Mouse (Mus musculus) kidney, adult 2 months (tissue): ENCODE measurements around the gene Tmem238. TPM values are rescaled to one million over a fixed set of nuclear protein-coding genes. Genes with fewer than 3 reads are reported as not detected.

Experiments
- DNase-seq: peaks from one replicate; pipeline ENCODE4 v3.0.0; 2021
- H3K27ac ChIP-seq: fragments of 200-500 bp; 2 replicates; pipeline ENCODE4 v1.5.1; 2012; ENCODE audit warnings: low read depth, low read length, control low read depth, inconsistent platforms; ENCODE audit not compliant: insufficient read depth
- H3K27me3 ChIP-seq: fragments of 200-500 bp; replicated peaks from 2 replicates; pipeline ENCODE4 v1.6.1; 2012; ENCODE audit warnings: mild to moderate bottlenecking, moderate library complexity, low read length, inconsistent platforms; ENCODE audit not compliant: control insufficient read depth, insufficient read depth
- H3K36me3 ChIP-seq: fragments of 200-500 bp; 2 replicates; pipeline ENCODE4 v1.6.1; 2012; ENCODE audit warnings: mild to moderate bottlenecking, moderate library complexity, low read length, inconsistent platforms; ENCODE audit not compliant: control insufficient read depth, insufficient read depth
- H3K4me1 ChIP-seq: fragments of 200-500 bp; 2 replicates; pipeline ENCODE4 v1.6.1; 2011; ENCODE audit warnings: low read length; ENCODE audit not compliant: control insufficient read depth, insufficient read depth
- H3K4me3 ChIP-seq: fragments of 200-500 bp; 2 replicates; pipeline ENCODE4 v1.5.1; 2011; ENCODE audit warnings: mild to moderate bottlenecking, low read depth, low read length, control low read depth; ENCODE audit not compliant: insufficient read depth
- CTCF ChIP-seq: fragments of 200-500 bp; conservative IDR thresholded peaks from 2 replicates; pipeline ENCODE4 v1.5.1; 2011; ENCODE audit warnings: low read depth, mild to moderate bottlenecking, control low read depth, low read length, moderate library complexity, mixed read lengths; ENCODE audit not compliant: insufficient read depth, insufficient read length
- POLR2A ChIP-seq: fragments of 200-500 bp; IDR thresholded peaks from one replicate; pipeline ENCODE4 v1.6.1; 2011; ENCODE audit warnings: low read depth, low read length, control low read depth
- WGBS: fragments of 180-500 bp; shearing (Covaris S2); methylation state at CpG from one replicate; pipeline ENCODE4 v1.1.7; 2018; 5-methylcytosine and 5-hydroxymethylcytosine counted together
- polyA plus RNA-seq: library from polyadenylated mRNA; depleted of rRNA; stranded (reverse); fragments of >200 nt; gene quantifications from 2 replicates; pipeline ENCODE4 v1.2.3, GENCODE M21; 2012

Tmem238 gene
- polyA plus RNA-seq, 1 experiment = 57.8 TPM

DNA sequence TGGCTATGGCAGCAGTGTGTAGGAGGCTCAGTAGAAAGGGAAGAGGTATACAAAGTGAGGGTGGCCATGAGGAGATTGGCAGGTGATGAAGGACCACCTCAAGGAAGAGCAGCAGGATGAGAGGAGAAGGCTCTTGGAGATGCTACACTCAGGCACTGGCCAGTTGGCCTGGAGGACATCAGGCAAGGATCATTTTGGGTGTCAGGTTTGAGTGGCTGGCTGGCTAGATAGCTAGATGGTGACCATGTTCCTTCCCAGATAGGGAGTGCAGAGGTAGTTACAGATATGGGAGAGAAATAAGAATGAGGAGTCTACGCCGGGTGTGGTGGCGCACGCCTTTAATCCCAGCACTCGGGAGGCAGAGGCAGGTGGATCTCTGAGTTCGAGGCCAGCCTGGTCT, 44.6 kb downstream of the Tmem238 start:
- Histone ChIP-seq H3K27me3 (no peaks in the 10 kb centered on the region), H3K36me3 (no peaks in the 10 kb centered on the region; the same call in 1 of the 2 replicates), H3K27ac (no peak overlapping the region), H3K4me3 (no peak overlapping the region), H3K4me1 (peaks cover 3% of the 10 kb centered on the region; the same call in 1 of the 2 replicates)
- no peak for DNase-seq
- WGBS = 96% methylated on average over 6 of the region's 6 CpGs
- no peak for TF ChIP-seq CTCF
- no peak for TF ChIP-seq POLR2A

DNA sequence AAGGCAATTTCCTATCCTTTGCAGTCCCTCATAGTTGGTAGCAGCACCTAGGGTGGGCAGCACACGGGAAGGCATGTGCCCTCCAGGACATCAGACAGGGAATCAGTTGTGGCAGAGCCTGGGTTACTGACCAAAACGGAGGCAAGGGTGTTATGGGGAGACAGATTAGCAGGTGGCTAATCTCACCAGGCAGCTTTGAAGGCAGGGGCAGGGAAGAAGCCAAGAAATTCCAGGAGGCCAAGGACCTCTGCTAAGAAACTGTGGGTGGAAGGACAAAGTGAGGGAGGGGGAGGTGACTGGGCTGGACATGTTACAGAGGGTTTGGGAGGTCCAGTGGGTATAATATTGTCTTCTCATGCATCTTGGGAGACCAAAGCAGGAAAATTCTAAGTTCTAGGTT, 46.1 kb downstream of the Tmem238 start:
- Histone ChIP-seq H3K4me3 (no peak overlapping the region), H3K36me3 (no peaks in the 10 kb centered on the region; the same call in 1 of the 2 replicates), H3K4me1 (peaks cover 3% of the 10 kb centered on the region; the same call in 1 of the 2 replicates), H3K27me3 (no peaks in the 10 kb centered on the region), H3K27ac (no peak overlapping the region)
- WGBS = 48% methylated on average over 2 of the region's 2 CpGs
- no peak for TF ChIP-seq POLR2A
- no peak for TF ChIP-seq CTCF
- DNase-seq = no peak

DNA sequence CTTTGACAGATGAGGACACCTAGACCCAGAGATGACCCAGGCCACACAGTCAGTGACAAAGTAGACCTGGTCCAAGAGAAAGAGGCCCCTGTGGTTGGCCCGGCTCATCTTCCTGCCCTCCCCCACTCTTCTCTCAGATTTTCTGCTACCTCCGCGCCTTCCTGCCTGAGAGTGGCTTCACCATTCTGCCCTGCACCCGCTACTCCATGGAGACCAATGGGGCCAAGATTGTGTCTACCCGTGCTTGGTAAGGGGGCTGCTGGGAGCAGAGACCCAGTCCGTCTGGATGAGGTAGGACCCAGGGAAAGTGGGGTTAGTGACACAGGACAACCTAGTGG, 47.0 kb downstream of the Tmem238 start:
- Histone ChIP-seq H3K27me3 (no peaks in the 10 kb centered on the region), H3K36me3 (no peaks in the 10 kb centered on the region; the same call in 1 of the 2 replicates), H3K4me1 (peaks cover 3% of the 10 kb centered on the region; the same call in 1 of the 2 replicates), H3K4me3 (no peak overlapping the region), H3K27ac (no peak overlapping the region)
- 89% methylated on average over 6 of the region's 6 CpGs for WGBS
- no peak for DNase-seq
- TF ChIP-seq CTCF (no peak), POLR2A (no peak)

DNA sequence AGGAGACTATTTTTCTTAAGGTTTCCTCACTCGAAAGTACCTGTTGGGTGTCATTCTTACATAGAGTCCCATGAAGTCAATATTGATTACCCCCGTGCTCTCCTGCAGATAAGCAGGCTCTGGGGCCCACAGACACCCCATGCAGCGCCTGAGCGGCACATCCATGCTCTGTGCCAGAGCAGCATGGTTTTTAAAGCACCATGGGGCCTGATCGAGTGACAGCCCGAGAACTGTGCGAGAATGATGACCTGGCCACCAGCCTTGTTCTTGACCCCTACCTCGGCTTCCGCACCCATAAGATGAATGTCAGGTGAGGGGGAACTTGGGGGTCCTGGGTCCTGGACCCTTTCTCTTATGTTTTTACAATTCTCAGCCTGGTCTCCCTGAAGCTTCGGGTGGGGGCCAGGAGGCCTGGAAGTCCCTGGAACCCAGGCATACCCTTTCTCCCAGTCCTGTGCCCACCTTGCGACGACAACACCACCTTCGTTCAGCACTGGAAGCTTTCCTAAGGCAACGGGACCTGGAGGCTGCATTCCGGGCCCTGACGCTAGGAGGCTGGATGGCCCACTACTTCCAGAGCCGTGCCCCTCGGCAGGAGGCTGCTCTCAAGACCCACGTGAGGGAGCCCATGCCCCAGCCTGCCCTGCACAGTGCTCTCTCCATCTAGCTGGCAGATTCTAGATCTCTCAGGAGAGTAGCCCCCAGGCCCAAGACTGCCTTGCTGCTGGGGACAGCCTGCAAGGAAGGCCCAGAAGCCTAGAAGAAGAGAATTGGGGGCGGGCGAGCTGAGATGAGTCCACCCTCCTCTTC, 47.6 kb downstream of the Tmem238 start:
- Histone ChIP-seq H3K4me1 (peaks cover 3% of the 10 kb centered on the region; the same call in 1 of the 2 replicates), H3K27me3 (no peaks in the 10 kb centered on the region), H3K36me3 (no peaks in the 10 kb centered on the region; the same call in 1 of the 2 replicates), H3K27ac (peak overlapping the region; percentile 90), H3K4me3 (no peak overlapping the region; the same call in none of the 2 replicates)
- 79% methylated on average over 21 of the region's 21 CpGs for WGBS
- no peak for DNase-seq
- TF ChIP-seq CTCF (no peak), POLR2A (no peak)

- DNase-seq = peak; percentile 89
- H3K36me3 ChIP-seq = no peaks in the 10 kb centered on the region; the same call in 1 of the 2 replicates
- peak overlapping the region; percentile 95 for H3K27ac ChIP-seq
- peak overlapping the region; percentile 90 for H3K4me3 ChIP-seq
- WGBS = 4% methylated on average over 4 of the region's 4 CpGs
- TF ChIP-seq POLR2A (peak; percentile 28), CTCF (no peak)
- H3K27me3 ChIP-seq = no peaks in the 10 kb centered on the region
- H3K4me1 ChIP-seq = peaks cover 8% of the 10 kb centered on the region; the same call in 1 of the 2 replicates
Measured at GRCm38 (mm10) chr7:4741151-4741550, 48.3 kb downstream of the Tmem238 start.

DNA sequence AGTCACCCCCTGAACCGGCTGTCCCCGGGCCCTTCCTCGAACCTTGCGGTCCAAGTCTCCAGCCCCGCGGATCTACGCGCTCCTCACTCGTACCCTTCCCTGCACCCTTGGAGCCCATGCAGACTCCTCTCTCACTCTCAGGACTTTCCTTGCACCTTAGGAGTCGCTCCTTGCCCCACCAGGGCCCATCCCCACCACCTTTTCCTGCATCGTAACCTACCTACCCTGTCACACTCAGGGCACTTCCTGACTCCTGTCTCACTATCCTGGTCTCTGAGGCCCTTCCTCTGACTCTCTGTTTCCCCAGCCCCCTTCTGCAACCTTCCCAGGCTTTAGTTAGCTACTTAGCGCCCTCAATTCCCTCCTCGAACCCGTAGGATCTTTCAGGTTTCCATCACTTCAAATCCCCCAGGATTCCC, 49.1 kb downstream of the Tmem238 start:
- under 1% methylated on average over 14 of the region's 14 CpGs for WGBS
- no peaks in the 10 kb centered on the region for H3K27me3 ChIP-seq
- DNase-seq = no peak
- peak overlapping the region; percentile 95 for H3K27ac ChIP-seq
- H3K36me3 ChIP-seq = no peaks in the 10 kb centered on the region; the same call in 1 of the 2 replicates
- peak overlapping the region; percentile 90 for H3K4me3 ChIP-seq
- peaks cover 8% of the 10 kb centered on the region; the same call in 1 of the 2 replicates for H3K4me1 ChIP-seq
- no peak for TF ChIP-seq POLR2A
- no peak for TF ChIP-seq CTCF

DNA sequence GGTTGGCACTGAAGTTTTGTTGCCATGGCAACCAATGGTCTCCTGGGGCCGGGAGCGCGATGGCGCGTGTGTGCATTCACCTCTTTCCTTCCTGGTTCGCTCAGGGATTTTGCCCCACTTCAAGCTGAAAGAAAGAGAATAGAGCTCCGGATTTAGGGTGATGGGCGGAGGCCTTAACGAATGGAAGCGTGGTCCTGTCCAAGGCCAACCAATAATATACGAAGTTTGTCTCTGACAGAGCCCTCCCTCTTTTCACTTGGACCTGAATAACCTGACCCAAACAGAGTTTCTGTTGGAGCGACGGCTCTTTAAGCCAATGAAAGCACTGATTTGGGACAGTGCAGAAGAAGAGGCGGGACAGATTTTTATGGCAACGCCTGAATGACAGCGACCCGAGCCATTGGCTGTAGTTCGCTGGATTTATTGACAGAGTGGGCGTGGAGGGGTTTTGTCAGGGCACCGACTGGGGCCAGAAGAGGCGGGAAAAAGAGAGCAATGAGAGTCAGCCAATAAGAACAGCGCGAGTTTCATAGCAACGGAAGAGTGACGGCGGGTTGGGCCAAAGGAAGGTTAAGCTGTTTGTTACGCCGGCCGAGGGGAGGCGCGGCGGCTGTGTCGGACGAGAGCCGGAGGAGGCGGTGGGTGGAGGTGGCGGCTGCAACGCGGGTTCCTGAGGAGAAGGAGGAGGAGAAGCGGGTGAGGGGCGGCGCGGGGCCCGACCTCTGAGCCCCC, 49.7 kb downstream of the Tmem238 start, which contains the start of gene Kmt5c:
TSS of gene Kmt5c (plus strand) at position 572 of the 732 bp plus-strand sequence.
- under 1% methylated on average over 39 of the region's 44 CpGs for WGBS
- H3K27ac ChIP-seq = peak within 1 kb of the TSS; percentile 95
- TF ChIP-seq POLR2A = peak; percentile 94
- TF ChIP-seq CTCF = no peak; the same call in 1 of the 2 replicates
- no peaks in the 10 kb centered on the region; the same call in 1 of the 2 replicates for H3K36me3 ChIP-seq
- H3K4me3 ChIP-seq = peak within 1 kb of the TSS; percentile 90
- DNase-seq = peak; percentile 100
- no peaks in the 10 kb centered on the region for H3K27me3 ChIP-seq
- peaks cover 8% of the 10 kb centered on the region; the same call in 1 of the 2 replicates for H3K4me1 ChIP-seq
